Mouse (Mus musculus) MEL (cell line): ENCODE data around the gene Tmem120a.

Experiments
- CHD2 ChIP-seq: IDR thresholded peaks from 2 replicates; pipeline ENCODE4 v1.6.1; 2011; ENCODE audit warnings: low read length, improper control_type of control experiment
- CTCF ChIP-seq, 3 experiments: IDR thresholded peaks in 2 of 3; conservative IDR thresholded peaks in 1 of 3; 2 replicates each; pipeline ENCODE4 v1.5.1; 2011 to 2012; ENCODE audit warnings: low read length in 3 of 3, low read depth in 2 of 3, mild to moderate bottlenecking in 2 of 3, improper control_type of control experiment in 1 of 3, inconsistent platforms in 1 of 3, mixed read lengths in 1 of 3, moderate library complexity in 1 of 3; ENCODE audit not compliant: control insufficient read depth in 1 of 3, insufficient read depth in 1 of 3, poor library complexity in 1 of 3, severe bottlenecking in 1 of 3
- EP300 ChIP-seq, 2 experiments: IDR thresholded peaks; 2 replicates each; pipeline ENCODE4 v1.6.1; 2011; ENCODE audit warnings: improper control_type of control experiment in 2 of 2, low read length in 2 of 2, low read depth in 1 of 2, mild to moderate bottlenecking in 1 of 2
- GATA1 ChIP-seq: IDR thresholded peaks from 2 replicates; pipeline ENCODE4 v1.6.1; 2011; ENCODE audit warnings: low read depth, low read length, improper control_type of control experiment
- MAX ChIP-seq: IDR thresholded peaks from 2 replicates; pipeline ENCODE4 v1.6.1; 2011; ENCODE audit warnings: low read length, improper control_type of control experiment
- POLR2A ChIP-seq, 2 experiments: IDR thresholded peaks; 2 replicates each; pipeline ENCODE4 v1.6.1; 2011 to 2012; ENCODE audit warnings: low read length in 2 of 2, mild to moderate bottlenecking in 2 of 2, control low read depth in 1 of 2, improper control_type of control experiment in 1 of 2, low read depth in 1 of 2, moderate library complexity in 1 of 2; ENCODE audit not compliant: control insufficient read depth in 1 of 2, insufficient read depth in 1 of 2, poor library complexity in 1 of 2
- TBP ChIP-seq: IDR thresholded peaks from 2 replicates; pipeline ENCODE4 v1.8.0; 2011; ENCODE audit warnings: low read depth, low read length, improper control_type of control experiment
- TCF12 ChIP-seq: IDR thresholded peaks from 2 replicates; pipeline ENCODE4 v1.6.1; 2014; ENCODE audit warnings: low read depth, mild to moderate bottlenecking, inconsistent platforms, low read length, improper control_type of control experiment, moderate library complexity

- TF ChIP-seq CHD2 (no peak), TCF12 (no peak), MAX (no peak), POLR2A (IDR thresholded peaks at IDR 0.05; ENCODE audit: control insufficient read depth in 1 of 2, insufficient read depth in 1 of 2, low read depth in 1 of 2, low read length in 2 of 2, poor library complexity in 1 of 2) (no peak), CTCF (IDR thresholded peaks at IDR 0.05 in 2 of 3, conservative IDR thresholded peaks at IDR 0.05 in 1 of 3; ENCODE audit: control insufficient read depth in 1 of 3, insufficient read depth in 1 of 3, low read depth in 2 of 3, low read length in 3 of 3, poor library complexity in 1 of 3, severe bottlenecking in 1 of 3) (no peak), TBP (no peak), GATA1 (no peak), EP300 (IDR thresholded peaks at IDR 0.05; ENCODE audit: low read depth in 1 of 2, low read length in 2 of 2) (no peak)
Measured at GRCm38 (mm10) chr5:135723165-135723751, 21.0 kb downstream of the Tmem120a start.
